Mouse (Mus musculus): ENCODE measurements around the gene Sac3d1. TPM values are rescaled to one million over a fixed set of nuclear protein-coding genes. Genes with fewer than 3 reads are reported as not detected.

The Sac3d1 gene
- total RNA-seq, 2 experiments from 2014 or later = 17.4 to 17.6 TPM

GRCm38 (mm10) chr19:6118677-6119185 is 281 bp upstream of the Sac3d1 start:
- DNase-seq = no peak

GRCm38 (mm10) chr19:6117346-6117985 is 984 bp downstream of the Sac3d1 start:
- no peak for DNase-seq

- peak; percentile 55 for DNase-seq
These were observed 2.2 kb downstream of the Sac3d1 start for GRCm38 (mm10) chr19:6116113-6116850.

DNA sequence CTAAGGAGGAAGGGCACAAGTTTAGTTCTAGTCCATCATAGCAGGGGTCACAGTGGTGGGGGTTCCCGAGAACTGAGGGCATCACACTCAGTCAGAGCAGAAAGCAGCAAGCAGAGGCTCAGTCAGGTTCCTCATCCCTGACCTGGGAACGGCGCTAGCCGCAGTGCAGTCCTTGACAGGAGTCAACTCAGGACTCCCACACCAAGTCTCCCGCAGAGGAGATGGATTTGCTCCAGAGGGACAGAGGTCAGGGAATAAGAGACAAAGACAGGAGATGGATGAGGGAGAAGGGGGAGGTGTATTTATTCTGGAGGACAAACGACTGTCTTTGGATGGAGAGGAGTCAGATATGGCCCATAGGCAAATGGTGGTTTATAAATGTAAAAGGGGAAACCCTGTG is 5.3 kb downstream of the Sac3d1 start:
- DNase-seq = no peak

DNA sequence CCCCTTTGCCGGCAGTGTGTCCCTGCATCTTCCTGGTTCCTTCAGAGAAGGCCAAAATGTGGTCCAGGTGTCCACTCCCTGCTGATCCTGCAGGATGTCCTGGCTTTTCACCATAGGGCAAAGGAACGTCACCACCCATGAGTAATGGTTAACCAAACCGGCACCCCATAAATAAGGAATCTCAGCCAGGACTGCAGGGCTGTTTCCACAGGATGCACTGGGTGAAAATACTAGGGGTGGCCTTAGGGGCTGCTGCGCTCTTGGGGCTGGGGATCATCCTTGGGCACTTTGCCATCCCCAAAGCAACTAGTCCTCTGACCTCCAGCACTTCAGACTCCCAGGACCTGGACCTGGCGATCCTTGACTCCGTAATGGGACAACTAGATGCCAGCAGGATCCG is 12.9 kb downstream of the Sac3d1 start, which contains the start of gene Naaladl1:
Naaladl1 (plus strand) TSS at position 197 of the 400 bp plus-strand sequence.
- no peak for DNase-seq

DNA sequence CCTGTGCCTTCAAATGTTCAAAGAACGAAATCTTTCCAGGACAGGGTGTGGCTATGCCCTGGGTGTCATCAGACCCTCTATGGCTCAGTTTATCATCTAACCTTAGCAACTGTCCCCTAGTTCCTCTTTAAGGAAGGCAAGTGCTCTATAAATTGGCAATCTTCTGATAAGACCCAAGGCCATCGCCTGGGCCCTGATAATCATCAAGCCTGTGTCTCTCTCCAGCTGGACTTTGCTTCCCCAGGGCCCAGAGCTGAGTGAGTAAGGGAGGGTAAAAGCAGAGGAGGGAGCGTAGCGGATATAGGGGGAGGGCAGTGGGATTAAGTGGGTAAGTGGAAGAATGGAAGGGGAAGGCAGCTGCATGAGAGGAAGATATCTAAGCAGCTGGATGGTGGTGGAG is 14.0 kb downstream of the Sac3d1 start:
- DNase-seq = no peak

- DNase-seq = no peak
These were observed 16.1 kb downstream of the Sac3d1 start for GRCm38 (mm10) chr19:6102169-6102853.

DNA sequence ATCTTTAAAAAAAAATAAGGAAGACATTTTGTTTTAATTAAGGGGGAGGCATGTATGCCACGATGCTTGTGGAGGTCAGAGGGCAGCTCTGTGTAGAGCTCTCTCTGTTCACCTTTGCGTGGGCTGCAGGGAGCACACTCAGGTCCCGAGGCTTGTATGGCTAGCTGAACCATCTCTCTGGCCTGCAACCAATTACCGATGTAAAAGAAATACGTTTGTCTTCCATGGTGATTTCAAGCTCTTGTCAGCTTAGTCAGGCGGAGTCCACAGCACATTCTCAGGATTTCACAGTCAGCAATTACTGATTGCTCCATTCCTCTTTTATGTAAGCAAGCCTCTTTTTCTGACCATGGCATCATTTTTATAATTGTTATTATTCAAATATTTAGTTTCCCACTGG is 17.3 kb downstream of the Sac3d1 start:
- DNase-seq = no peak

- no peak for DNase-seq
These were observed 20.6 kb downstream of the Sac3d1 start for GRCm38 (mm10) chr19:6097847-6098246.

DNA sequence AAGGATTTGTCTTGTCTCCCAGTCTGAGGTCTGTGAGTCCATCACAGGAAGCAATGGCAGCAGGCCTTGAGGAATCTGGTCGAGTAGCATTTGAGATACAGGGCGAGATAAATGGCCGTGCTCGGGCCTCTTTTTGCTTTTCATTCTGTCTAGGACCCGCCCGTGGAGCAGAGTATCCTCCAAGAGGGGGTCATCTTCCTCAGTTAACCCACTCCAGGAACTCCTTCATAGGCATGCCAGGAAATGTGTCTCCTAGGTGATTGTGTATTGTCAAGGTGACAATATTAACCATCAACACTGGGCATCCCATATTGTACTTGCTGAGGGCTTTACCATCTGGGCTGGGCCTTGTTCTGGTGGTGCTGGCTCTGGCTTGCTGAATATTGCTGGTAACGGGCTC is 24.3 kb downstream of the Sac3d1 start, which contains the start of gene AC131692.1:
AC131692.1 (plus strand) TSS at position 301 of the 400 bp plus-strand sequence.
- no peak for DNase-seq

DNA sequence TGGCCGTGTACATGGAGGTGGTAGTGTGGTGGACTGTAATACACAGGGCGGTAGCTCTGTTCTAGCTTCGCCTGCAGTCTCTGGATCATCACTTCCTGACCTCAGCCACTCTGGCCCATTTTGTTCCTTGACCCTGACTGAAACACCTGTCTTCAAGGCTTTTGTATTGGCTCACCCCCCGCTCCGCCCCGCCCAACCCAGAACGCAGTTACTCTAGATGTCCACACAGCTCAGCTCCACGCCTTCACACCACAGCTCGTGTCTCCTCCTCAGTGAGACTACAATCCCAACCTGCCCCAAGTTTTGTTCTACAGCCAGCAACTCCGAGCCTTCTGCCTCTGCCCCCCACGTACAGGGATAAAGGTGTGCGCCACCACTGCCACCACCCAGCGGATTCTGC is 29.6 kb downstream of the Sac3d1 start:
- DNase-seq = no peak

DNA sequence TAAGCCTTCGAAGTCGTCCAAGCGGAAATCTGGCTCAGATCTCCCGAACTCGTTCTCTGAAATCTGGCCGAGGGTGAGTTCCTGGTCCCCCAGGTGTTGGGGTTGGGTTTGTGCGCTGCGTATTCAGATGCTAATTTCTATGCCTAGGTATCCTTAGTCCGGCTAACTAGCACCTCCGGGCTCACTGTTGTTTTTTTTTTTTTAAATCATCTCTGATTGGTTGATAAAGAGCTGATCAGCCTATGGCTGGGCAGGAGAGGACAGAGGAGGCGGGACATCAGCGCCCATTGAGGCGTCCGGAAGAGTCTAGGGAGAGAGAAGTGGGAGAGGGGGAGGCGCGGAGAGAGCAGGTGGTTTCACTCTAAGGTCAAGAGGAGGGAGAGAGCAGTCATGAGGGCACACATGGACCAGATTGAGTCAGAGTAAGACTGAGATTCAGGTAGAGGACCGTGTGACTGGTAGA is 33.0 kb downstream of the Sac3d1 start:
- DNase-seq = peak; percentile 58

GRCm38 (mm10) chr19:6084478-6085248 is 33.8 kb downstream of the Sac3d1 start, which contains the start of the genes Zfpl1 and Cdca5:
Gene Zfpl1, minus strand, starts transcription at chr19:6084956.
Gene Cdca5, plus strand, starts transcription at chr19:6084983.
- DNase-seq = peak; percentile 96

DNA sequence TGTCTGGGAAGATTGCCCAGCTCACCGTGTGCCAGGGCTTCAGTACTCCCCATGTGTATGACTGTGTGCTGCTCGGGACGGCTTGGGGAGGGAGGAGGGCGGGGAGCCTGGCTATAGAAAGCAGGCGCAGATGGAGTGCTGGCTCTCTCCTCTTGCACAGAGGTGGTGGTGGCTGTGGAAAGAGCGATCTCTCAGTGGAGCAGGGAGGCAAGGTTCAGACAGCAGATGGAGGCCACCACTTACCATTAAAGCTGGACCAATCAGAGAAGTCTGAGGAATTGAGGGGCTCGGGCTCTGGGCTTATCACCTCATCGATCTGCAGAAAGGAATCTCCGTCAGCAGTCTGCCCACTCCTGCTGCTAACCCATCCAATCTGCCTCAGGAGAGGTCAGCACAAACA is 36.3 kb downstream of the Sac3d1 start, which contains the start of gene Gm28374:
Gm28374 (minus strand) TSS at position 101 of the 400 bp plus-strand sequence.
- DNase-seq = no peak

GRCm38 (mm10) chr19:6079983-6080480 is 38.4 kb downstream of the Sac3d1 start, which contains the start of gene Tmem262:
Gene Tmem262, plus strand, starts transcription at chr19:6080033.
- DNase-seq = no peak

- peak; percentile 90 for DNase-seq
These were observed 41.7 kb downstream of the Sac3d1 start, which contains the start of gene Vps51 for GRCm38 (mm10) chr19:6076564-6077393. Gene Vps51, minus strand, starts transcription at chr19:6077231.

DNA sequence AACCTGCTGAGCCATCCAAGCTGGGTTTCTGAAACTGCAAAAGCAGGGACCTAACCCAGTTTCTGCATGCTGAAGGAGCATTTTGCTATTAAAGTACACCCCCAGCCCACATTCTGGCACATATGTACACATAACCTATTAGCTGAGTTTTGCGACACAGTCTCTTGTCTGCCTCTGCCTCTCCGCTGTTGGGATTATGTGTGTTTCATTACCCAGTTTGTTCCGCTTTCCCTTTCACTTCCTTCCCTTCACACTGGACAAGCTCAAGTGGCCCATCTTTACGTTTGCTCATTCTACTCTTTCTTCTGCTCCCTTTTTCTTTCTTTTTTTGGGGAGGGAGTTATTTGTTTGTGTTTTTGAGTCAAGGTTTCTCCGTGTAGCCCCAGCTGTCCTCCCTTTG is 44.6 kb downstream of the Sac3d1 start:
- no peak for DNase-seq

DNA sequence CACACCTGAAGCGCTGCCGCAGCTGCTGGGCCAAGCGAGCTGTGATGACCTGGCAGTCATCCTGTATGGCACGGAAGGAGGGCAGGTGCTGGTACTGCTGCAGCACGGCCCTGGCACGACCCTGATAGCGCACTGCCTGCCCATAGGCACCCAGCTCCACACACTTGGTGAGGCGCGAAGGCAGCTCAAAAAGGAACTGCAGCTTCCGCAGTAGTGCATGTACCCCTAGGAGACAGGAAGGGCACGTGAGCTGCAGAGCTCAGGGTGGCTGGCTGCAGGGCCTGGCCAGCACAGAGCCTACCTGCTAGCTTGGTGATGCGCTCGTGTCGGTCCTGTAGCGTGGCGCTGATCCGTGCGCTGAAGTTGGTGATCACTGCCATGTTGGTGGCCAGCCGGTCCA is 47.2 kb downstream of the Sac3d1 start:
- DNase-seq = no peak

DNA sequence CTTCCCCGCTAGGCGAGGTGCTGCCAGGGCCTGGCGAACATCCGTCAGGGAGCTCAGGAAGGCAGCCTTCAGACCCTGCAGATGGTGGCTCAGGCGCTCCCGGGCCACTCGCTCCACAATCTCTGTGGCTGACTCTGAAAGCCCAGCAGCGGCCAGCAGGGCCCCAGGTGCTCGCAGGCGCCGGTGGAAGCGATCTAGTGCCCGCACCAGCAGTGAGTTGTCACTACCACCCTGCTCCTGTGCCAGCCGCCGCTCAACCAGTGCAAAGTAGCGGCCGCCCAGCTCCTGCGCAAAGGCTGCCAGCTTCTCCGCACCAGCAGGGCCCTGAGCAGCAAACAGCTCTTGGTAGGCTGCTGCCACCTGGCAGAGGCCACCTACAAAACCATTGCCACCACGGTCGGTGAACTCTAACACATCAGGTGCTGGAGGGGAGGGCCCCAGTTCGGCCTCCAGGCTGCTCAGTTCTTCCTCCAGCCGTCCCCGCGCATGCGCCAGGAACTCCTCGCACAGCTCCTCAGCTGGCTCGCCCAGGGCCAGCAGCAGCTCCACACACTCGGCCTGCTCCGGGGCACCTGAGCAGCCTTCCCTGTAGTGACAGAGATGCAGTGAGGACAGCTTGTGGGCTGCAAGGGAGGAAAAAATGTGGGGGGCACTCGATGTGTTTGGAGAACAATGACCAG is 47.7 kb downstream of the Sac3d1 start:
- no peak for DNase-seq

DNA sequence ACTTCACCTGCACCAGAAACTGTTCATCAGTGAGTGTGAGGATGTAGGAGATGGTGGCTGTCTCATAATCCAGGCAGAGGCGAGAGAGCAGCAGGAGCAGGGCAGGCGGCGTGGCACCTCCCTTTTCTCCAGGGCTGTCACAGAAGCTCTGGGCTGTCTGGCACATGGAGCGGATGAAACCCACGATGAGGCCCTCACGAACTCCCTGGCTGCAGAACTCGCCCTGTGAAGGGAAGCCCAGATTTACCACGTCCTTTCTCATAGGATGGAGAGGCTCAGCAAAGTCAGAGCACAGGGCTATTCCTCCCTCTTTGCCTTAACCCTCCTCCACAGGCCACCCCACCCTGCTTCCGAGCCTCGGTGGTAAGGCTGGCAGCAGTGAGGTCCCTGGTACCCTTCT is 48.6 kb downstream of the Sac3d1 start:
- no peak for DNase-seq

All from heart, postnatal 4 days (tissue).